Mouse (Mus musculus) urinary bladder, postnatal 4 days (tissue): ENCODE measurements around the gene Polr1d.

Experiments used
- DNase-seq, 2 experiments: peaks; one replicate each; pipeline ENCODE4 v3.0.0; 2021 to 2022; ENCODE audit warnings: low spot score in 2 of 2

The Polr1d gene

GRCm38 (mm10) chr5:147086816-147087215, 10.0 kb downstream of the Polr1d start:
- DNase-seq, result no peak

DNA sequence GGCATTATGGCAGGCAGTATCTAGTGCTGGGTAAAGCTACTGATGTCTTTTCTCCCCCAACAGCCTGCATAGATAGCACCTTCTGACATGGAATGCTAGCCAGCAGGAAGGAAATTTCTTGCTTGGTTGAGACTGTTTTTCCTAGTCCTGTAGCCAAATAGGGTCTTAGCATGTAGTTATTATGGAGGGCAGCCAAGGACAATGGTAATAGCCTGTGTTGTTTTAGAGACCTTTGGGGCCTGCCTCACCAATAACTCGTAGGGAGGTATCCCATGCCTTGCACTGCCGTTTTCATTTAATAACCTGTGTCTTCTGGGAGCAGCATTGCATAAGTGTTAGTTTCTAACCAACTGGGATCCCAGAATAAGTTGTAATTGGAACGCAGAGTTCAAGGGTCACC, 13.0 kb downstream of the Polr1d start:
- no peak for DNase-seq

DNA sequence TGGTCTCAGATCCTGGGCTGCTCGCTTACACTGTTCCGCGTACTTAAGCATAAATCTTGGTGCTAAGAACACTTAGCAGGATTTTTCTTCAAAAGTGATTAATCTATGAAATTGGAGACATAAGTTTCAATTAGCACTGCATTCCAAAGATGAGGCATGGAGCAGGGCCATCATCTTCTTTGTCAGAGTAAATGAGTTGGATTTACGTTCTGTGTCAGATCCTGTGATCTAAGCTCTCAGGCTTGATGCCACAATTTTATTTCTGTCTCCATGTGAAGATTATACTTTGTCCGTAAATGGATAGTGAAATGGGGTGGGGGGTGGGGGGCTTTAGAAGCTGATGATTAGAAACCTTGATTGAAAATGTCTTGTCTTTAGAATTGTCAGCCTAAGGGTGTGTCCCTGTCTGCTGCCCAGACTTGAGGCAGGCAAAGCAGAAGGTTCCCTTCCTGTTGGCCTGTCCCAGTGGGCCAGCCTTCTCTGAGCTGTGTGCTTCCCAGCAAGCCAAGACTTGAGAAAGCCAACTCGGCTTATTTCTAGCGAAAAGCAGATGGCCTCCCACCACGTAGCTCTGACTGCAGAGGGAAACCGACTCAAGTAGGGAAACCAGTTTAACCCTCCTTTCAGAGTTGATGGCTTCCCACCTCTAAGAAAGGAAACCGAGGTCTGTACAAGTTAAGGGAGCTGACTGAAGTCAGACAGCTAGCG, 13.6 kb downstream of the Polr1d start:
- DNase-seq, result no peak

- no peak for DNase-seq
Measured at GRCm38 (mm10) chr5:147092448-147092847, 15.6 kb downstream of the Polr1d start.

- no peak for DNase-seq
Measured at GRCm38 (mm10) chr5:147094296-147094695, 17.4 kb downstream of the Polr1d start.

GRCm38 (mm10) chr5:147096586-147096985, 19.7 kb downstream of the Polr1d start:
- no peak for DNase-seq

DNA sequence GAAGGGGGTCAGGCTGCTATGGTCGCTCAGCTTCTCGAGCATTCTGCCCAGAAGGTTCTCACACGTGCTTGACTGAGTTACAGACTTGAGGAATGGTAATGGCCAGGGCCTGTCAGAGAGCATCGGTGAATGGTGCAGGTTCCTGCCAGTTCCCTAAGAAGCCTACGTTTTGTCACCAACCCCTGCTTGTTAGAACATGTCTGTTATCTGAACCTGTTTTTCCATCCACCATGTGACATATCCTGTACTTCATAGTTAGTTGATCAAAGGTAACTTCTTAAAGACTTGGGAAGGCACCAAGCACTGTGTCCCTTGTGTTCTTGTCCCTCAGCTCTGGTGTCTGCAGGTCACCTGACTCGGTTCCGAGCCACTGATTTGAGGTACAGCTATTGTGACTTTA, 21.8 kb downstream of the Polr1d start:
- DNase-seq, result no peak

DNA sequence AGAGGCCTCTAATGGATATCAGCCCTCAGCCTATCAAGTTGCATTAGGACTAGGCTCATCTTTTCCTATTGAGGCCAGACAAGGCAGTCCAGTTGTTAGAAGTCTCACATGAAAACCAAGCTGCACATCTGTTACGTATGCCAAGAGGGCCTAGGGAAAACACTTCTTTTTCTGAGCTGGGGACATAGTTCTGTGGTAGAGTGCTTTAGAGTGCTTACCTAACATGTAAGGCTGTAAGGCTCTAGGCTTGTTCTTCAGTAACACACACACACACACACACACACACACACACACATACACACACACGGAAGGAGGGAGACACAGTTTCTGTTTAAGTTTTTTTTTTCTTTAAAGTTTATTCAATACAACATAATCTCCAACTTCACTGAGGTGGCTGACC, 23.3 kb downstream of the Polr1d start:
- no peak for DNase-seq

DNA sequence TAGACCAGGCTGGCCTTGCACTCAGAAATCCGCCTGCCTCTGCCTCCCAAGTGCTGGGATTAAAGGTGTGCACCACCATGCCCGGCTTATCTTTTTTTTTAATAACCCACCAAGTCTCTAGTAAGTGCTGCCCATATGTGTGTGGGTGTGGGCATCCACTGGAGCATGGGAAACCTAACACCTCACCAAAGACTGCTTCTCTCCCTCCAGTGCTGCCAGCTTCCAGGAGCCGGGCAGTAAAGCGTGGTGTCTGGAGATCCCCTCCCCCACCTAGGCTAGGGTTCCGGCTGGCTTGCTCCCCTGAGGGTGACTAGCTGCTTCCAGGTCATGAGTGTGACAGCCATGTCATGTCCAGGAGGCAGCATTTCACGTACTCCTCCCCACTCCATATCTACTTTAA, 25.4 kb downstream of the Polr1d start:
- no peak for DNase-seq

DNA sequence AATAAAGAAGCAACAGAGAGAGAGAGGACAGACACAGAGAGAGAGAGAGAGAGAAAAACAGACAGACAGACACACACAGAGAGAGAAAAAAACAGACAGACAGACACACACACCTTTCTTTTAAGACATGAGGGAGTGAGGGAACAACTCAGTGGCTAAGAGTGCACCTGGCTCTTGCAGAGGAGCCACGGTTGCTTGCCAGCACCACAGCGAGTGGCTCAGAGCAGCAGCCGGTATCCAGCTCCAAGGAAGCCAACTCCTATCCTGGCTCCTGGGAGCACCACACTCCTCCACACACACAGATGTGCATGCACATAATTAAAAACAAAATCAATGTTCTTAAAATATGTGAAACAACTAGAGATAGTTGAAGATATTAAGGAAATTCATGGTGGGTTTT, 30.4 kb downstream of the Polr1d start:
- DNase-seq, result no peak

- no peak for DNase-seq
Measured at GRCm38 (mm10) chr5:147108861-147109591, 32.2 kb downstream of the Polr1d start.

- DNase-seq, result no peak
Measured at GRCm38 (mm10) chr5:147114738-147115137, 37.9 kb downstream of the Polr1d start.

- DNase-seq, result no peak
Measured at GRCm38 (mm10) chr5:147115631-147116030, 38.8 kb downstream of the Polr1d start.

DNA sequence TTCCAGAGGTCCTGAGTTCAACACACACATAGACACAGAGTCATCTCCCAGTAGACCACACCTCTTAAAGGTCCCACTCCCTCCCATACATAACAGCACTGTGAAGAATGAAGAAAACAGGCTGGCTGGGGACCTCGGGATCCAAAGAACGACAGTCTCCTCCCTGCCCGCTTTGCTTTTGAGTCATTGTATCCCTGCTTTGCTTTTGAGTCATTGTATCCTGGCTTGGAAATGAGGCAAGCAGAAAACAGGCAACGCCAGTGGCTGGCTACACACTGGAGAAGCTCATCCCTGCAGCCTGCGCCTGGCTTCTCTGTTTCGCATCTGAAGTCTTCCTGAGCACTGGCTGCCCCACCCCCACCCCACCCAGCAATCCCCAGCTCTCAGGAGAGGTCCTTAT, 40.2 kb downstream of the Polr1d start:
- DNase-seq, result no peak

DNA sequence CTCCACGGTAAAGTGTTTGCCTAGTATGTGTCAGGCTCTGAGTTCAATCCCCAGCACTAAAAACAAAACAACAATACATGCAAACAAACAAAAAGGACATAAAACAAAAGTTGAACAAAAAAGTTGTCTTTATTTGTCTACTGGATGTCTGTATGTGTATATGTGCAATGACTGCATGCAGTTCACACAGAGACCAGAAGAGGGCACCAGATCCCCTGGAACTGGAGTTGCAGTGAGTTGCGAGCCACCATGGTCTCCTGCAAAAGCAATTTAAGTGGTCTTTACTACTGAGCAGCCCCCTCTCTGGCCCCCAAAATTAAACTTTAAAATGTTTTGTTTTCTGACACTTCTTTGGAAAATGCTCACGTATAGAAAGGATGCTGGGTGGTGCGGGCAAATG, 44.3 kb downstream of the Polr1d start:
- no peak for DNase-seq

GRCm38 (mm10) chr5:147124794-147125193, 47.9 kb downstream of the Polr1d start:
- DNase-seq, result no peak

GRCm38 (mm10) chr5:147125542-147126185, 48.8 kb downstream of the Polr1d start:
- DNase-seq, result no peak

DNA sequence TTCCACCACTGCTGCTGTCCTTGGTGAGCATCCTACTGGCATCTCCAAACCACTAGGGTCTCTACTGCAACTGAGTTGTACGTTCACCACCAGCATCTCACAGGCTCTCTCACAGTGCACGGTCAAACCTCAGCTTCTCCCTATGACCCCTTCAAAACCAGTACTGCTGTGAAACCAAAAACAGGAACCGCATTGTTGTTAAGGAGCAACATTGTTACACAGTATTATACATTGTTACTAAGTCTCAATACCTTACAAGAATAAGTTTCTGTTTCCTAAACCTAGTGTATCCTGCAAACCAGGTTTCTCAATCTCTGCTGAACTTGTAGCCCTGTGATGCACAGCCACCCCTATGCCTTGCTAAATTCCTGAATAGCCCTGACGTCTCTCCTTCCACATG, 51.0 kb downstream of the Polr1d start:
- no peak for DNase-seq

DNA sequence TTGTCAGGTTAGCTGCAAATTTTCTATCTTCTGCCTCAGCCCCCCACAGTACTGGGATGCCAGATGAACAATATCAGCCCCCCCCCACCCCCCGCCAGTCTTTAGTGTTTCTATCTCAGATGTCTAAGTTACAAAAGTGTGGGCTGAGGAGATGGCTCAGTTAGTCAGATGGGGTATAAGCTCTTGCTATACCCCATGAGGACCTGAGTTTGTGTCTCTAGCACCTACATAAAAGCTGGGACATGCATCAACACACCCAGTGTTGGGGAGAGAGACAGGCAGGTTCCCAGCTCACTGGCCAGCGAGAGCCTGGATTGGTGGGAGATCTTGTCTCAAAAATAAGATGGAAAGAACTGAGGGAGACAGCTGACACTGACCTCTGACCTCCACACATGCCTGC, 52.6 kb downstream of the Polr1d start:
- no peak for DNase-seq

DNA sequence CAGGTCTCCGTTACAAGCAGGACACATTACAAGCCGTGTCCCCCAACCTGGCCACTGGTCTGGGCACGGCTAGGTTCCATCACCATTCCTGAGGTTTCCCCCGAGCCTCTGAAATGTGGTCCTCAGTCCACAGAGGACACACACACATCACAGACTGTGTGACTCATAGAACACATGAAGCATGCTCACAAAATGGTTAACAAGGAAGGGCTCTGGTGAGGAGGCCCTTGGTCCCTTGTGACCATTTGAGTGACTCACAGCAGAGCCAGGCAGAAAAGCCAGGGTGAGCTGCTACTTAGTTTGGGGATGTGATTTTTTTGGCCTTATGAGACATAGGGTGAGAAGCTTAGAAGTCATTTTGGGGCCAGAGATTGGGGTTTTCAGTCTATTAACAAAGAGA, 55.1 kb downstream of the Polr1d start:
- DNase-seq, result no peak

- DNase-seq, result no peak
Measured at GRCm38 (mm10) chr5:147133662-147134061, 56.8 kb downstream of the Polr1d start.

DNA sequence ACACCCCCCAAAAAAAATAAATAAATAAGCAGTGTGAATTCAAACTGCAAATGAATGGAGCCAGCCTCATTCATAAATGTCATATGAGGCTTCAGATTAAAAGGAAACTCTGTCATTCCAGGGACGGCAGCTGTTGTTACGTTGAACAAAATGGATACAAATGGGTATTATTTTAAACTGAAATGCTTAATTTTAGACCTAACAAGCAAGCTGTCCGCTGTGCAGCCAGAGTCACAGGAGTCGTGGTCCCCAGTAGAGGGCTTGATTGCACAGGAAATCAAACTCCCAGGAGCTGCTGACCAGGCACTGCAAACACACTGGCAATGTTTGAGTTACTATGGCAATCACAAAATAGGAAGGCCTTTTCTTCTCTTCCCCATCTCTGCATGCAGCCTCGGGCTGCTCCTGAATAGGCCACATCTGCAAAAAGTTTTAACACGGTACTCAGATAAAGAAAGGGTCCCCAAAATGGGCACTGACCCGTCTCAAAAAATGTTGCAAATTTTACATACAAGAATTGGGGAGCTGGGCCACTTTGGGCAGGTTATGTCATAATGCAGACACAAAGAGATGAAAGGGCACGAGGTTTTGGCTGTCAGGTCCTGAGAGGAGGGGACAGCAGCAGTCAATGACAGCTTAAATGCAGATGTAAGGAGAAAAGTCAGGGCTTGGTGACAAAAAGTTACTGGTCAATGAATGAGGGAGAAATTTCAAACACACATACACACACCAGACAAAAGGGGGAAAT, 57.7 kb downstream of the Polr1d start:
- DNase-seq, result no peak
